Mouse (Mus musculus) C2C12 (cell line): ENCODE results near the gene Nphs2.

Source experiments
- CEBPB ChIP-seq: IDR thresholded peaks from one replicate; pipeline ENCODE4 v1.6.1; 2011; ENCODE audit warnings: low read depth, mild to moderate bottlenecking, control low read depth, moderate library complexity
- CTCF ChIP-seq: IDR thresholded peaks from one replicate; pipeline ENCODE4 v1.5.1; 2011; ENCODE audit not compliant: control insufficient read depth, insufficient read depth, insufficient read length
- MAX ChIP-seq: IDR thresholded peaks from one replicate; pipeline ENCODE4 v1.6.1; 2011; ENCODE audit warnings: mild to moderate bottlenecking, control low read depth
- MYOG ChIP-seq: IDR thresholded peaks from one replicate; pipeline ENCODE4 v1.6.1; 2011; ENCODE audit not compliant: control insufficient read depth, insufficient read length; ENCODE audit errors: extremely low read depth
- USF1 ChIP-seq: IDR thresholded peaks from one replicate; pipeline ENCODE4 v1.6.1; 2011; ENCODE audit warnings: low read depth, mild to moderate bottlenecking, control low read depth, moderate library complexity

GRCm38 (mm10) chr1:156284851-156285540 is 25.5 kb upstream of the Nphs2 start:
- no peak for TF ChIP-seq CEBPB
- TF ChIP-seq CTCF, result no peak
- TF ChIP-seq USF1, result no peak
- no peak for TF ChIP-seq MAX
- TF ChIP-seq MYOG, result no peak
